Mouse (Mus musculus): Measurements from ENCODE around the gene Aldh3b2. TPM values are rescaled to one million over a fixed set of nuclear protein-coding genes. Genes with fewer than 3 reads are reported as not detected.
"Not testable (repeated sequence)": the region's sequence is repeated elsewhere in the genome, so short reads cannot be mapped to it uniquely, and the experiment has no call there.

The Aldh3b2 gene
- polyA plus RNA-seq, 1 experiment = not detected

DNA sequence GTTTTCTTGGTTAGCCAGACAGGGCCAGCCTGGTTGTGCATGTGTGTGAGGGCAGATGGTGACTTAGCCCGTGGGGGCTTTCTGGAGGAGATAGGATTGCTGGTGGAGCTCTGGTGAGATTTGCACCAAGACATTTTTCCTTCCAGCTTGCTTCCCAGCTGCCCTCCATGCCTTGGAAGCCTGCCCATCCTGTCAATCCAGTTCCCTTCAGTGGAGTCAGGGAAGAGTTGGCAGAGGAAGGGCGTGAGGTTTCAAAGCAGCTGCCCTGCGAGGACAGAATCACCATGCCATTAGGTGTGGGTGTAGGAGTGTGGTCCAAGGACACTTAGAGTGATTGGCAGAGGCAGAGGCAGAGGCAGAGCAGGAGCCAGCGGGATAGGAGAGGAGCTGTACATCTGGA, 13.7 kb upstream of the Aldh3b2 start, which contains the start of gene Aldh3b3:
Aldh3b3 (plus strand) TSS at position 176 of the 400 bp plus-strand sequence.
- H3K9me3 ChIP-seq = 0 out of 2 replicates have a peak, but pooled peaks cover 4% of the 10 kb centered on the region
- no peak within 1 kb of the TSS for H3K4me3 ChIP-seq (replicated peaks)
- TF ChIP-seq FLI1 (IDR thresholded peaks at IDR 0.05; ENCODE audit: low read length) (no peak), GATA1 (IDR thresholded peaks at IDR 0.05; ENCODE audit: borderline replicate concordance, low read length) (no peak)
- no peaks in the 10 kb centered on the region for H3K36me3 ChIP-seq (replicated peaks; ENCODE audit: low read length)
- H3K4me1 ChIP-seq = peaks cover 14% of the 10 kb centered on the region; the same call in 1 of the 2 replicates
- peaks cover 48% of the 10 kb centered on the region for H3K27me3 ChIP-seq (replicated peaks)

GRCm38 (mm10) chr19:3959030-3959429, 13.1 kb upstream of the Aldh3b2 start:
- peaks cover 14% of the 10 kb centered on the region; the same call in 1 of the 2 replicates for H3K4me1 ChIP-seq
- H3K4me3 ChIP-seq (replicated peaks) = no peak overlapping the region
- peaks cover 53% of the 10 kb centered on the region for H3K27me3 ChIP-seq (replicated peaks)
- H3K9me3 ChIP-seq = 0 out of 2 replicates have a peak, but pooled peaks cover 4% of the 10 kb centered on the region
- TF ChIP-seq GATA1 (IDR thresholded peaks at IDR 0.05; ENCODE audit: borderline replicate concordance, low read length) = no peak
- no peak for TF ChIP-seq FLI1 (IDR thresholded peaks at IDR 0.05; ENCODE audit: low read length)
- no peaks in the 10 kb centered on the region for H3K36me3 ChIP-seq (replicated peaks; ENCODE audit: low read length)

- no peak overlapping the region for H3K4me3 ChIP-seq (replicated peaks)
- 0 out of 2 replicates have a peak, but pooled peaks cover 4% of the 10 kb centered on the region for H3K9me3 ChIP-seq
- TF ChIP-seq FLI1 (IDR thresholded peaks at IDR 0.05; ENCODE audit: low read length) = no peak
- TF ChIP-seq GATA1 (IDR thresholded peaks at IDR 0.05; ENCODE audit: borderline replicate concordance, low read length) = no peak
- peaks cover 45% of the 10 kb centered on the region for H3K27me3 ChIP-seq (replicated peaks)
- H3K36me3 ChIP-seq (replicated peaks; ENCODE audit: low read length) = no peaks in the 10 kb centered on the region
- peaks cover 11% of the 10 kb centered on the region; the same call in 1 of the 2 replicates for H3K4me1 ChIP-seq
Measured at GRCm38 (mm10) chr19:3960211-3960610, 11.9 kb upstream of the Aldh3b2 start.

GRCm38 (mm10) chr19:3961805-3962204, 10.3 kb upstream of the Aldh3b2 start:
- H3K4me1 ChIP-seq = peaks cover 12% of the 10 kb centered on the region
- H3K27me3 ChIP-seq (replicated peaks) = peaks cover 33% of the 10 kb centered on the region
- not testable (repeated sequence) for H3K4me3 ChIP-seq (replicated peaks); H3K36me3 ChIP-seq (replicated peaks; ENCODE audit: low read length); H3K9me3 ChIP-seq

DNA sequence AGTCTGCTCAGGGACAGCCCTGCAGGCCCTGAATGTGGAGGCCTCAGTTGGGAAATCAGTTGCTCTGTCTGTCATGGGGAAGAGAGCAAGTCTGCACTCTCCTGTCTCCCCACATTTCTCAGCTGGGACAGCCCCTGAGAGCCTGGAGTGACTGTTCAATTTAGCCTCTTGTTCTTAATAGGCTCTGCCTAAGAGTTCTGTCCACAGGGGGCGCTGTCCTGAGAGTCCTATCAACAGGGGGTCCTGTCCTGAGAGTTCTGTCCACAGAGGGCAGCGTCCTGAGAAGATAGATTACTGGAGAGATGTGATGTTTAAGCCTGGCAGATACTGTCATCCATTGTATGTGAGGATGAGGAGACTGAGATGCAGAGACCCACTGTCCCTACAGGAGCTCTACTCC, 9.7 kb upstream of the Aldh3b2 start:
- H3K4me3 ChIP-seq (replicated peaks) = no peak overlapping the region
- TF ChIP-seq GATA1 (IDR thresholded peaks at IDR 0.05; ENCODE audit: borderline replicate concordance, low read length) (no peak), FLI1 (IDR thresholded peaks at IDR 0.05; ENCODE audit: low read length) (no peak)
- peaks cover 32% of the 10 kb centered on the region for H3K27me3 ChIP-seq (replicated peaks)
- no peaks in the 10 kb centered on the region for H3K36me3 ChIP-seq (replicated peaks; ENCODE audit: low read length)
- H3K4me1 ChIP-seq = peaks cover 18% of the 10 kb centered on the region
- H3K9me3 ChIP-seq = 0 out of 2 replicates have a peak, but pooled peaks cover 4% of the 10 kb centered on the region

DNA sequence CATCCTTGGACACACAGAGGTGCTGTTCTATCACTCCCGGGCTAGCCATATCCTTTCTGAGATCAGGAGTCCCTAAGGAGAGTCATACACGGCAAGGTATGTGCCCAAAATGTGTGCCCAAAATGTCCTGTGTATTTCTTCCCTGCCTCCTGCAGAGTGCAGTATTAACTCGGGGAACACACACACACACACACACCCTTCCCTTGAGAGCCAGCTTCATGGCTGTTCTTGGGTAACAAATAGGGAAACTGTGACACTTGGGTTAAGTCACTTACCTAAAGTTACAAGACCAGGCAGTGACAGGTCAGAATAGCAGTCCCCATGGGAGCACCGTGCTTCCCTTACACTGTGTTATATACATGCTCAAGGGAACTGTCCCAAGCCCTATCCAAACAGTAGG, 8.1 kb upstream of the Aldh3b2 start:
- Histone ChIP-seq H3K4me3 (replicated peaks) (no peak overlapping the region), H3K36me3 (replicated peaks; ENCODE audit: low read length) (no peaks in the 10 kb centered on the region), H3K27me3 (replicated peaks) (peaks cover 26% of the 10 kb centered on the region), H3K9me3 (0 out of 2 replicates have a peak, but pooled peaks cover 4% of the 10 kb centered on the region), H3K4me1 (peaks cover 16% of the 10 kb centered on the region)
- TF ChIP-seq GATA1 (IDR thresholded peaks at IDR 0.05; ENCODE audit: borderline replicate concordance, low read length) (no peak), FLI1 (IDR thresholded peaks at IDR 0.05; ENCODE audit: low read length) (no peak)

- H3K4me3 ChIP-seq (replicated peaks) = no peak overlapping the region
- TF ChIP-seq FLI1 (IDR thresholded peaks at IDR 0.05; ENCODE audit: low read length) (no peak), GATA1 (IDR thresholded peaks at IDR 0.05; ENCODE audit: borderline replicate concordance, low read length) (no peak)
- no peaks in the 10 kb centered on the region for H3K9me3 ChIP-seq
- peaks cover 38% of the 10 kb centered on the region for H3K27me3 ChIP-seq (replicated peaks)
- no peaks in the 10 kb centered on the region for H3K36me3 ChIP-seq (replicated peaks; ENCODE audit: low read length)
- peaks cover 26% of the 10 kb centered on the region for H3K4me1 ChIP-seq
Measured at GRCm38 (mm10) chr19:3966330-3967075, 5.6 kb upstream of the Aldh3b2 start.

GRCm38 (mm10) chr19:3967258-3967657, 4.9 kb upstream of the Aldh3b2 start:
- H3K36me3 ChIP-seq (replicated peaks; ENCODE audit: low read length) = no peaks in the 10 kb centered on the region
- peaks cover 33% of the 10 kb centered on the region for H3K4me1 ChIP-seq
- peaks cover 41% of the 10 kb centered on the region for H3K27me3 ChIP-seq (replicated peaks)
- no peak overlapping the region for H3K4me3 ChIP-seq (replicated peaks)
- TF ChIP-seq GATA1 (IDR thresholded peaks at IDR 0.05; ENCODE audit: borderline replicate concordance, low read length) (no peak), FLI1 (IDR thresholded peaks at IDR 0.05; ENCODE audit: low read length) (no peak)
- no peaks in the 10 kb centered on the region for H3K9me3 ChIP-seq

GRCm38 (mm10) chr19:3974608-3975007, 2.5 kb downstream of the Aldh3b2 start:
- not testable (repeated sequence) for H3K4me3 ChIP-seq (replicated peaks); H3K9me3 ChIP-seq; H3K36me3 ChIP-seq (replicated peaks; ENCODE audit: low read length)
- Histone ChIP-seq H3K4me1 (peaks cover 14% of the 10 kb centered on the region), H3K27me3 (replicated peaks) (peaks cover 57% of the 10 kb centered on the region)

GRCm38 (mm10) chr19:3975866-3976265, 3.7 kb downstream of the Aldh3b2 start:
- no peaks in the 10 kb centered on the region for H3K36me3 ChIP-seq (replicated peaks; ENCODE audit: low read length)
- no peak for TF ChIP-seq FLI1 (IDR thresholded peaks at IDR 0.05; ENCODE audit: low read length)
- no peak for TF ChIP-seq GATA1 (IDR thresholded peaks at IDR 0.05; ENCODE audit: borderline replicate concordance, low read length)
- no peaks in the 10 kb centered on the region for H3K9me3 ChIP-seq
- H3K27me3 ChIP-seq (replicated peaks) = peaks cover 55% of the 10 kb centered on the region
- no peak overlapping the region for H3K4me3 ChIP-seq (replicated peaks)
- peaks cover 24% of the 10 kb centered on the region for H3K4me1 ChIP-seq
